Mouse (Mus musculus) lung, postnatal 0 days (tissue): ENCODE measurements around the gene Xylt1. TPM values are rescaled to one million over a fixed set of nuclear protein-coding genes. Genes with fewer than 3 reads are reported as not detected.

ENCODE experiments used
- ATAC-seq: fragments of 200-750 bp; cut with Nextera tagmentation; 2 replicates; pipeline ENCODE4 v1.8.0; 2017; ENCODE audit warnings: moderate library complexity
- DNase-seq: peaks from one replicate; pipeline ENCODE4 v3.0.0-alpha.2; 2016; ENCODE audit warnings: low spot score
- H3K27ac ChIP-seq: fragments of 300-500 bp; sonication (generic); 2 replicates; pipeline ENCODE4 v1.5.1; 2014; ENCODE audit warnings: antibody characterized with exemption, mild to moderate bottlenecking, low read length, mixed read lengths
- H3K27me3 ChIP-seq: fragments of 300-500 bp; sonication (generic); replicated peaks from 2 replicates; pipeline ENCODE4 v1.6.1; 2014; ENCODE audit warnings: low read length, mixed read lengths; ENCODE audit not compliant: insufficient read depth
- H3K36me3 ChIP-seq: fragments of 300-500 bp; sonication (generic); 2 replicates; pipeline ENCODE4 v1.6.1; 2014; ENCODE audit warnings: low read length, mixed read lengths; ENCODE audit not compliant: insufficient read depth
- H3K4me1 ChIP-seq: fragments of 300-500 bp; sonication (generic); 2 replicates; pipeline ENCODE4 v1.6.1; 2014; ENCODE audit warnings: antibody characterized with exemption, low read depth, low read length, mixed read lengths; ENCODE audit not compliant: insufficient read depth
- H3K4me2 ChIP-seq: fragments of 300-500 bp; sonication (generic); replicated peaks from 2 replicates; pipeline ENCODE4 v1.6.1; 2014; ENCODE audit warnings: low read depth, mild to moderate bottlenecking, low read length, moderate library complexity, mixed read lengths
- H3K4me3 ChIP-seq: fragments of 300-500 bp; sonication (generic); 2 replicates; pipeline ENCODE4 v1.5.1; 2014; ENCODE audit warnings: low read depth, low read length
- H3K9ac ChIP-seq: fragments of 300-500 bp; sonication (generic); replicated peaks from 2 replicates; pipeline ENCODE4 v1.6.1; 2014; ENCODE audit warnings: low read depth, mild to moderate bottlenecking
- H3K9me3 ChIP-seq: fragments of 300-500 bp; sonication (generic); 2 replicates; pipeline ENCODE4 v1.6.1; 2016; ENCODE audit warnings: low read length, mixed read lengths
- CTCF ChIP-seq: IDR thresholded peaks from 2 replicates; pipeline ENCODE4 v1.5.1; 2016; ENCODE audit warnings: antibody characterized with exemption, mild to moderate bottlenecking
- EP300 ChIP-seq: IDR thresholded peaks from 2 replicates; pipeline ENCODE4 v1.6.1; 2016; ENCODE audit warnings: antibody characterized with exemption, mild to moderate bottlenecking, control low read depth
- WGBS: fragments of 180-500 bp; shearing (Covaris S2); extraction: QIAGEN DNeasy Blood & Tissue Kit; methylation state at CpG from one replicate; pipeline ENCODE4 v1.1.7; 2014; 5-methylcytosine and 5-hydroxymethylcytosine counted together
- polyA plus RNA-seq: library from polyadenylated mRNA; unstranded; fragments of >200 nt; fragmentation: Nextera tagmentation; extraction: Ambion mirVana; gene quantifications from 2 replicates; pipeline ENCODE4 v1.2.1, GENCODE M21; 2015

The Xylt1 gene
- polyA plus RNA-seq, 1 experiment from 2014 or later = 0.45 TPM

DNA sequence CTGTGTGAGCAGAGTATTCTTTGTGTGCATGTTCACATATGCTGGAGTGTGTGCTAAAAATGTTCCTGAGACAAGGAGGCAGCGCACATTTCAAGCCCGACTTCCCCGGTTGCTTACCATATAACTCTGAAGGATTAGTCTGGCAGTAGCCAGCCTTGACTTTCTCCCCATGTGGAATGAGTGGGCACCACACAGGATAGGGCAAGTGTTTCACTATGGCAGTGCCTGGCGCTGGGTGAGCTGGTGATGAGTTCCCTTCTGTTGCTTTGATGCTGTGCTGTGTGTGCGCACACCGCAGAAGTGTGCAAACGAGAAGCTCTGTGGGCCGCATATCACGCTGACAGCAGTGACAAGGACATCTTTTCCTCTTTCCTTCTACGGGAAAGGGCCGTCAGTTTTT lies 56.1 kb downstream of the Xylt1 start:
- no peaks in the 10 kb centered on the region for H3K36me3 ChIP-seq
- no peaks in the 10 kb centered on the region for H3K4me1 ChIP-seq
- 80% methylated on average over 11 of the region's 11 CpGs for whole genome bisulfite sequencing
- no peaks in the 10 kb centered on the region for H3K9me3 ChIP-seq
- H3K4me3 ChIP-seq = no peak overlapping the region
- no peak for ATAC-seq
- H3K9ac ChIP-seq = no peak overlapping the region
- no peaks in the 10 kb centered on the region for H3K27me3 ChIP-seq
- DNase-seq = no peak
- TF ChIP-seq EP300 (no peak), CTCF (no peak)
- H3K4me2 ChIP-seq = no peak overlapping the region
- no peak overlapping the region for H3K27ac ChIP-seq

DNA sequence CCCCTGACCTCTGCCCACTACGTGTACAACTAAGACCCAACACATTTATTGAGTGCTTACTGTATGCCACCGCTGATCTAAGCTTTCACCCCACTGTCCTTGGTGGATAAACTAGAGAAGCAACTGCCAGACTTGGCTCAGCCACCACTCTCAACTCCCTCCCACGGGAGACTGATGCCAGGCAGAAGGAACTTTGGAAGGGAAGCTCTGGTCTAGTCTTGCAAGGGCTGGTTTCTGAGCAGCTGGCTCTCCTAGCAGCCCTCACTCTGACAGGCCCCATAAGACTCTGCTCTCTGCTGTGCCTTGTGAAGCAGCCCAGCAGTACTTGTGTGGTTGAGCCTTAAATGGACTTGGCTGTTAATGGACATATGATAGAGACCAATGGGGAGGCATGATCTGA lies 60.2 kb downstream of the Xylt1 start:
- Histone ChIP-seq H3K4me1 (peaks cover 3% of the 10 kb centered on the region; the same call in 1 of the 2 replicates), H3K4me2 (no peak overlapping the region), H3K36me3 (no peaks in the 10 kb centered on the region), H3K4me3 (no peak overlapping the region), H3K9ac (no peak overlapping the region), H3K27ac (no peak overlapping the region), H3K9me3 (no peaks in the 10 kb centered on the region), H3K27me3 (no peaks in the 10 kb centered on the region)
- ATAC-seq (no peak), DNase-seq (no peak)
- WGBS = 66% methylated on average over 3 of the region's 3 CpGs
- TF ChIP-seq EP300 = no peak
- no peak for TF ChIP-seq CTCF

DNA sequence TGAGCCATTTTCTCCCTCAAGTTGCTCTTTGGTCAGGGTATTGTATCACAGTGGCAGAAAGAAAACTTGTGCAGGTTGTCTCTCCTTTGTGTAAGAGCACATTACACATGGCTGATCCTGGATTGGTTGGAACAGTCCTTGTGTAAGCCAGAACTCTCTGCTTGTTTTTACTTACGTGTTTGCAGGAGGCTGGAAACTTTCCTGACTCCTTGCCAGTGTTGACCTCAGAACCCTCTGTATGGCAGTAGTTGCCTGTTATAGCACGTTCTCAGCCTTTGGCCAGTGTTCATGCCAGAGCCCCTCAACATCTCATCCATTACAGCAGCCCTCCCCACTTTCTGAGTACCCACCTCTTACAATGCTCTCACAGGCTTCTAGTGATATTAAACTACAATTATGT lies 61.9 kb downstream of the Xylt1 start:
- no peak for ATAC-seq
- H3K4me1 ChIP-seq = peaks cover 3% of the 10 kb centered on the region; the same call in 1 of the 2 replicates
- H3K9me3 ChIP-seq = no peaks in the 10 kb centered on the region
- no peaks in the 10 kb centered on the region for H3K27me3 ChIP-seq
- H3K27ac ChIP-seq = no peak overlapping the region
- H3K36me3 ChIP-seq = no peaks in the 10 kb centered on the region
- H3K4me2 ChIP-seq = no peak overlapping the region
- no peak overlapping the region for H3K9ac ChIP-seq
- no peak for DNase-seq
- no peak overlapping the region for H3K4me3 ChIP-seq
- WGBS = 63% methylated on average over 2 of the region's 2 CpGs
- TF ChIP-seq CTCF (no peak), EP300 (no peak)

- ATAC-seq (no peak), DNase-seq (no peak)
Measured at GRCm38 (mm10) chr7:117443215-117443614, 62.4 kb downstream of the Xylt1 start.

GRCm38 (mm10) chr7:117445471-117445870 lies 64.7 kb downstream of the Xylt1 start:
- Histone ChIP-seq H3K9ac (no peak overlapping the region), H3K27me3 (no peaks in the 10 kb centered on the region), H3K4me2 (no peak overlapping the region), H3K27ac (no peak overlapping the region), H3K4me3 (no peak overlapping the region), H3K4me1 (peaks cover 3% of the 10 kb centered on the region; the same call in 1 of the 2 replicates), H3K36me3 (no peaks in the 10 kb centered on the region), H3K9me3 (no peaks in the 10 kb centered on the region)
- TF ChIP-seq CTCF = no peak
- TF ChIP-seq EP300 = no peak
- DNase-seq = peak; percentile 34
- 30% methylated on average over 3 of the region's 3 CpGs for WGBS
- peak; percentile 28; the same call in 1 of the 2 replicates for ATAC-seq

More at GRCm38 (mm10) chr7:117443215-117443614, 62.4 kb downstream of the Xylt1 start:
- no peaks in the 10 kb centered on the region for H3K36me3 ChIP-seq
- H3K4me2 ChIP-seq = no peak overlapping the region
- WGBS = 81% methylated on average over 7 of the region's 7 CpGs
- H3K27ac ChIP-seq = no peak overlapping the region
- H3K27me3 ChIP-seq = no peaks in the 10 kb centered on the region
- H3K4me3 ChIP-seq = no peak overlapping the region
- H3K9ac ChIP-seq = no peak overlapping the region
- peaks cover 3% of the 10 kb centered on the region; the same call in 1 of the 2 replicates for H3K4me1 ChIP-seq
- no peak for TF ChIP-seq CTCF
- no peak for TF ChIP-seq EP300
- H3K9me3 ChIP-seq = no peaks in the 10 kb centered on the region

- H3K4me2 ChIP-seq = no peak overlapping the region
- no peak overlapping the region for H3K27ac ChIP-seq
- H3K36me3 ChIP-seq = no peaks in the 10 kb centered on the region
- no peak overlapping the region for H3K9ac ChIP-seq
- TF ChIP-seq CTCF = no peak
- no peak for DNase-seq
- H3K27me3 ChIP-seq = no peaks in the 10 kb centered on the region
- H3K4me1 ChIP-seq = peaks cover 10% of the 10 kb centered on the region; the same call in 1 of the 2 replicates
- no peak for ATAC-seq
- H3K9me3 ChIP-seq = no peaks in the 10 kb centered on the region
- no peak overlapping the region for H3K4me3 ChIP-seq
- 91% methylated on average over 5 of the region's 5 CpGs for WGBS
Measured at GRCm38 (mm10) chr7:117449605-117450004, 68.8 kb downstream of the Xylt1 start.

DNA sequence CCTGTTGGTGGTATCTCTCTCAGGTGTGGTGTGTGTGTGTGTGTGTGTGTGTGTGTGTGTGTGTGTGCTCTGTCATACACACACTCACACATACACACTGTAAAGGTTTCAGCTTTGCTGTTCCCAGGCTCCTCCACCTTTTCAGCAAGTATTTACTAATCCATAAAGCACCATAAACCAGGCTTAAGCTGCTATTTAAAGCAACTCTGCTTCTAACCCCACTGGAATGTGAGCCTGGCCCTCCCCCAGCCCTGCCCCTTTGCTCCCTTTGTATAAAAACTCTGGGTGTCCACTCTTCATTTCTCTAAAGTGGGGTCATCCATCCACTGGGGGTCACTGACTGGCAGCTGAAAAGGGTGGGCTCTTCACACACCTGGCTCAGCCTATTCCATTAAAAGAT lies 70.4 kb downstream of the Xylt1 start:
- H3K27me3 ChIP-seq = no peaks in the 10 kb centered on the region
- DNase-seq (no peak), ATAC-seq (no peak)
- no peaks in the 10 kb centered on the region for H3K36me3 ChIP-seq
- H3K4me3 ChIP-seq = no peak overlapping the region
- no peak overlapping the region for H3K9ac ChIP-seq
- TF ChIP-seq EP300 (no peak), CTCF (no peak)
- no peak overlapping the region for H3K4me2 ChIP-seq
- H3K27ac ChIP-seq = no peak overlapping the region
- H3K9me3 ChIP-seq = no peaks in the 10 kb centered on the region
- H3K4me1 ChIP-seq = peaks cover 7% of the 10 kb centered on the region; the same call in 1 of the 2 replicates
